Mouse (Mus musculus) liver, postnatal 0 days (tissue): ENCODE measurements around the gene Rps11.

Source experiments
- CTCF ChIP-seq: sonication (generic); IDR thresholded peaks from 2 replicates; pipeline ENCODE4 v1.5.1; 2016; ENCODE audit warnings: antibody characterized with exemption, low read depth
- EP300 ChIP-seq: IDR thresholded peaks from 2 replicates; pipeline ENCODE4 v1.6.1; 2016; ENCODE audit warnings: antibody characterized with exemption, low read depth, mild to moderate bottlenecking

DNA sequence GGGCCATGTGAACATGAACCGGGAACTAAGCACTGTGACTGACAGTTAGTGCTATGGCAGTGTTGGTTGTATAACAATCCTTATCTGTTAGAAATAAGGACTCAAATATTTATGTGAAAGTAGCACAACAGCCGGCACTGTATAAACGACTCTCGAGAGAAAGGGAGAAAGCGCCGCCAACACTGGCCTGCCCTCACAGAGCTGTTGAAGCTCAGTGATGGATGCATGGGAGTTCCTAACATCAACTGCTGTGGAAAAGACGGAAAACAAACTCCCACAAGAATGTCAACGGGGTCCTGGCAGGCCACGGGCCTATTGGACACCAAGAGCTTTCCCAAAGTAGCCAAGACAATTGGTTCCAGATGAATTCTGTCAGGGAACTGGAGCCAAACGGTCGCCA, 27.1 kb upstream of the Rps11 start:
- TF ChIP-seq CTCF: no peak
- TF ChIP-seq EP300: no peak
